Mouse (Mus musculus): ENCODE results near the gene Srcap. TPM values are rescaled to one million over a fixed set of nuclear protein-coding genes. Genes with fewer than 3 reads are reported as not detected.
"Not testable (repeated sequence)": the region's sequence is repeated elsewhere in the genome, so short reads cannot be mapped to it uniquely, and the experiment has no call there.

The Srcap gene
- polyA plus RNA-seq, 1 experiment from 2014 or later, result 63.7 TPM

GRCm38 (mm10) chr7:127497382-127497781 is 14.4 kb upstream of the Srcap start:
- Histone ChIP-seq H3K27me3 (no peaks in the 10 kb centered on the region), H3K27ac (no peak overlapping the region), H3K4me2 (no peak overlapping the region), H3K9me3 (no peaks in the 10 kb centered on the region), H3K36me3 (no peaks in the 10 kb centered on the region), H3K4me3 (no peak overlapping the region), H3K4me1 (no peaks in the 10 kb centered on the region), H3K9ac (no peak overlapping the region)
- ATAC-seq (ENCODE audit: borderline replicate concordance, extremely low read depth, low FRiP score, low TSS enrichment), result no peak
- WGBS, result 61% methylated on average over 2 of the region's 2 CpGs

GRCm38 (mm10) chr7:127498407-127498806 is 13.4 kb upstream of the Srcap start:
- Histone ChIP-seq H3K36me3 (no peaks in the 10 kb centered on the region), H3K4me1 (no peaks in the 10 kb centered on the region), H3K27me3 (no peaks in the 10 kb centered on the region), H3K9me3 (no peaks in the 10 kb centered on the region), H3K27ac (no peak overlapping the region), H3K4me3 (no peak overlapping the region), H3K4me2 (no peak overlapping the region), H3K9ac (no peak overlapping the region)
- 45% methylated on average over 3 of the region's 3 CpGs for WGBS
- ATAC-seq (ENCODE audit: borderline replicate concordance, extremely low read depth, low FRiP score, low TSS enrichment), result 0 out of 2 replicates have a peak, but pooled peaks have one; percentile 23

- H3K9ac ChIP-seq, result no peak overlapping the region
- H3K4me3 ChIP-seq, result no peak overlapping the region
- no peak overlapping the region for H3K27ac ChIP-seq
- peaks cover 8% of the 10 kb centered on the region; the same call in 1 of the 2 replicates for H3K4me1 ChIP-seq
- no peaks in the 10 kb centered on the region for H3K9me3 ChIP-seq
- no peaks in the 10 kb centered on the region for H3K36me3 ChIP-seq
- H3K4me2 ChIP-seq, result no peak overlapping the region
- no peak for ATAC-seq (ENCODE audit: borderline replicate concordance, extremely low read depth, low FRiP score, low TSS enrichment)
- H3K27me3 ChIP-seq, result no peaks in the 10 kb centered on the region
- WGBS, result 98% methylated on average over 3 of the region's 3 CpGs
These were observed 3.5 kb upstream of the Srcap start for GRCm38 (mm10) chr7:127508291-127508690.

GRCm38 (mm10) chr7:127509830-127510229 is 2.0 kb upstream of the Srcap start:
- ATAC-seq (ENCODE audit: borderline replicate concordance, extremely low read depth, low FRiP score, low TSS enrichment); H3K27me3 ChIP-seq; H3K9ac ChIP-seq; H3K4me2 ChIP-seq; H3K9me3 ChIP-seq; H3K27ac ChIP-seq; H3K36me3 ChIP-seq; H3K4me3 ChIP-seq: not testable (repeated sequence)
- 81% methylated on average over 3 of the region's 4 CpGs for WGBS
- H3K4me1 ChIP-seq, result peaks cover 16% of the 10 kb centered on the region

- no peak for ATAC-seq (ENCODE audit: borderline replicate concordance, extremely low read depth, low FRiP score, low TSS enrichment)
- Histone ChIP-seq H3K27me3 (no peaks in the 10 kb centered on the region), H3K9ac (peak overlapping the region; percentile 95; the same call in 1 of the 2 replicates), H3K4me2 (peak overlapping the region; percentile 70), H3K9me3 (no peaks in the 10 kb centered on the region), H3K27ac (peak overlapping the region; percentile 99), H3K4me1 (peaks cover 16% of the 10 kb centered on the region), H3K36me3 (peaks cover 10% of the 10 kb centered on the region), H3K4me3 (peak overlapping the region; percentile 75)
- WGBS, result 18% methylated on average over 8 of the region's 8 CpGs
These were observed 542 bp upstream of the Srcap start for GRCm38 (mm10) chr7:127511241-127511640.

GRCm38 (mm10) chr7:127512231-127513015 is 640 bp downstream of the Srcap start:
- peak overlapping the region; percentile 99 for H3K27ac ChIP-seq
- H3K9ac ChIP-seq, result peak overlapping the region; percentile 95
- H3K4me1 ChIP-seq, result peaks cover 16% of the 10 kb centered on the region
- peak overlapping the region; percentile 75 for H3K4me3 ChIP-seq
- ATAC-seq (ENCODE audit: borderline replicate concordance, extremely low read depth, low FRiP score, low TSS enrichment), result peak; percentile 92
- H3K36me3 ChIP-seq, result peaks cover 22% of the 10 kb centered on the region
- H3K9me3 ChIP-seq, result no peaks in the 10 kb centered on the region
- under 1% methylated on average over 61 of the region's 93 CpGs for WGBS
- H3K4me2 ChIP-seq, result peak overlapping the region; percentile 70
- no peaks in the 10 kb centered on the region for H3K27me3 ChIP-seq

- H3K4me3 ChIP-seq, result peak overlapping the region; percentile 75
- H3K9ac ChIP-seq, result peak overlapping the region; percentile 95; the same call in 1 of the 2 replicates
- H3K36me3 ChIP-seq, result peaks cover 28% of the 10 kb centered on the region
- peak overlapping the region; percentile 99 for H3K27ac ChIP-seq
- no peaks in the 10 kb centered on the region for H3K9me3 ChIP-seq
- H3K27me3 ChIP-seq, result no peaks in the 10 kb centered on the region
- 16% methylated on average over 8 of the region's 8 CpGs for WGBS
- no peak for ATAC-seq (ENCODE audit: borderline replicate concordance, extremely low read depth, low FRiP score, low TSS enrichment)
- peaks cover 16% of the 10 kb centered on the region for H3K4me1 ChIP-seq
- H3K4me2 ChIP-seq, result peak overlapping the region; percentile 70
These were observed 1.2 kb downstream of the Srcap start for GRCm38 (mm10) chr7:127513016-127513390.

- Histone ChIP-seq H3K36me3 (peaks cover 34% of the 10 kb centered on the region), H3K27ac (0 out of 2 replicates have a peak overlapping the region, but pooled peaks have one; percentile 2), H3K9ac (peak overlapping the region; percentile 12; the same call in 1 of the 2 replicates)
These were observed 2.0 kb downstream of the Srcap start for GRCm38 (mm10) chr7:127513781-127514180.

GRCm38 (mm10) chr7:127515846-127516245 is 4.1 kb downstream of the Srcap start:
- 90% methylated on average over 7 of the region's 7 CpGs for WGBS
- H3K4me2 ChIP-seq, result no peak overlapping the region
- H3K4me3 ChIP-seq, result no peak overlapping the region
- peaks cover 16% of the 10 kb centered on the region for H3K4me1 ChIP-seq
- no peak overlapping the region for H3K27ac ChIP-seq
- peaks cover 50% of the 10 kb centered on the region for H3K36me3 ChIP-seq
- H3K9me3 ChIP-seq, result no peaks in the 10 kb centered on the region
- ATAC-seq (ENCODE audit: borderline replicate concordance, extremely low read depth, low FRiP score, low TSS enrichment), result no peak
- no peaks in the 10 kb centered on the region for H3K27me3 ChIP-seq
- no peak overlapping the region for H3K9ac ChIP-seq

More at GRCm38 (mm10) chr7:127513781-127514180, 2.0 kb downstream of the Srcap start:
- no peaks in the 10 kb centered on the region for H3K27me3 ChIP-seq
- 75% methylated on average over 3 of the region's 3 CpGs for WGBS
- H3K4me1 ChIP-seq, result peaks cover 16% of the 10 kb centered on the region
- no peaks in the 10 kb centered on the region for H3K9me3 ChIP-seq
- peak overlapping the region; percentile 70 for H3K4me2 ChIP-seq
- H3K4me3 ChIP-seq, result peak overlapping the region; percentile 75
- ATAC-seq (ENCODE audit: borderline replicate concordance, extremely low read depth, low FRiP score, low TSS enrichment), result no peak

GRCm38 (mm10) chr7:127516344-127516743 is 4.6 kb downstream of the Srcap start:
- Histone ChIP-seq H3K9ac (no peak overlapping the region), H3K4me2 (no peak overlapping the region), H3K27ac (no peak overlapping the region), H3K27me3 (no peaks in the 10 kb centered on the region), H3K9me3 (no peaks in the 10 kb centered on the region), H3K36me3 (peaks cover 55% of the 10 kb centered on the region), H3K4me3 (no peak overlapping the region), H3K4me1 (peaks cover 11% of the 10 kb centered on the region)
- ATAC-seq (ENCODE audit: borderline replicate concordance, extremely low read depth, low FRiP score, low TSS enrichment), result no peak
- WGBS, result 92% methylated on average over 7 of the region's 7 CpGs

- H3K4me1 ChIP-seq, result no peaks in the 10 kb centered on the region
- no peaks in the 10 kb centered on the region for H3K27me3 ChIP-seq
- H3K9ac ChIP-seq, result no peak within 1 kb of the TSS
- H3K36me3 ChIP-seq, result peaks cover 84% of the 10 kb centered on the region
- no peak within 1 kb of the TSS for H3K4me3 ChIP-seq
- no peaks in the 10 kb centered on the region for H3K9me3 ChIP-seq
- H3K4me2 ChIP-seq, result no peak within 1 kb of the TSS
- no peak within 1 kb of the TSS for H3K27ac ChIP-seq
- no peak for ATAC-seq (ENCODE audit: borderline replicate concordance, extremely low read depth, low FRiP score, low TSS enrichment)
- WGBS, result 88% methylated on average over 3 of the region's 3 CpGs
These were observed 7.5 kb downstream of the Srcap start, which contains the start of gene Gm42715 for GRCm38 (mm10) chr7:127519284-127519683. Gm42715 (plus strand) TSS chr7:127519584.

- Histone ChIP-seq H3K27me3 (no peaks in the 10 kb centered on the region), H3K9me3 (no peaks in the 10 kb centered on the region), H3K4me3 (no peak overlapping the region), H3K27ac (no peak overlapping the region), H3K4me1 (no peaks in the 10 kb centered on the region), H3K4me2 (no peak overlapping the region), H3K36me3 (peaks cover 91% of the 10 kb centered on the region), H3K9ac (no peak overlapping the region)
- no peak for ATAC-seq (ENCODE audit: borderline replicate concordance, extremely low read depth, low FRiP score, low TSS enrichment)
- 90% methylated on average over 3 of the region's 3 CpGs for WGBS
These were observed 29.9 kb downstream of the Srcap start for GRCm38 (mm10) chr7:127541671-127542070.
